Mouse (Mus musculus) heart, adult 2 months (tissue): ENCODE measurements around the gene Rps19bp1. TPM values are rescaled to one million over a fixed set of nuclear protein-coding genes. Genes with fewer than 3 reads are reported as not detected.

ENCODE experiments used
- DNase-seq, 2 experiments: peaks; one replicate each; pipeline ENCODE4 v3.0.0; 2021
- H3K27ac ChIP-seq: fragments of 200-600 bp; 2 replicates; pipeline ENCODE4 v1.8.1; 2022
- H3K27me3 ChIP-seq: fragments of 200-500 bp; 2 replicates; pipeline ENCODE4 v1.6.1; 2012; ENCODE audit warnings: mild to moderate bottlenecking, low read length, inconsistent platforms, mixed read lengths; ENCODE audit not compliant: control insufficient read depth, insufficient read depth
- H3K36me3 ChIP-seq: fragments of 200-500 bp; 2 replicates; pipeline ENCODE4 v1.6.1; 2012; ENCODE audit warnings: low read length, inconsistent platforms; ENCODE audit not compliant: control insufficient read depth, insufficient read depth
- H3K4me1 ChIP-seq: fragments of 200-500 bp; 2 replicates; pipeline ENCODE4 v1.6.1; 2011; ENCODE audit warnings: low read length; ENCODE audit not compliant: control insufficient read depth, insufficient read depth
- H3K4me3 ChIP-seq: fragments of 200-600 bp; 2 replicates; pipeline ENCODE4 v1.8.1; 2022
- H3K79me2 ChIP-seq: fragments of 200-500 bp; replicated peaks from 2 replicates; pipeline ENCODE4 v1.6.1; 2012; ENCODE audit warnings: mild to moderate bottlenecking, inconsistent platforms, low read length, moderate library complexity, mixed read lengths; ENCODE audit not compliant: control insufficient read depth, insufficient read depth
- H3K9ac ChIP-seq: fragments of 200-500 bp; 2 replicates; pipeline ENCODE4 v1.6.1; 2012; ENCODE audit warnings: low read depth, mild to moderate bottlenecking, control low read depth, inconsistent platforms, low read length, mixed read lengths
- CTCF ChIP-seq: fragments of 200-600 bp; IDR thresholded peaks from 2 replicates; pipeline ENCODE4 v1.8.1; 2022; ENCODE audit warnings: antibody characterized with exemption, mild to moderate bottlenecking, moderate library complexity
- EP300 ChIP-seq: fragments of 200-500 bp; IDR thresholded peaks from 2 replicates; pipeline ENCODE4 v1.6.1; 2011; ENCODE audit warnings: low read depth, low read length, control low read depth; ENCODE audit not compliant: insufficient read depth
- POLR2A ChIP-seq: fragments of 200-500 bp; IDR thresholded peaks from 2 replicates; pipeline ENCODE4 v1.6.1; 2011; ENCODE audit warnings: mild to moderate bottlenecking, low read depth, low read length, control low read depth; ENCODE audit not compliant: insufficient read depth
- WGBS: fragments of 180-500 bp; shearing (Covaris S2); methylation state at CpG from one replicate; pipeline ENCODE4 v1.1.7; 2018; 5-methylcytosine and 5-hydroxymethylcytosine counted together
- intact Hi-C: fragments of 180-260 bp; cut with DNase I; formaldehyde crosslinking; loops from one replicate; pipeline ENCODE4 v1.15.1; 2025
- polyA plus RNA-seq: library from polyadenylated mRNA; depleted of rRNA; stranded (reverse); fragments of >200 nt; gene quantifications from 2 replicates; pipeline ENCODE4 v1.2.3, GENCODE M21; 2012
- total RNA-seq, 2 experiments: library from RNA; stranded (reverse); gene quantifications; 2 replicates each; pipeline ENCODE4 v1.2.3; 2021

Gene Rps19bp1
- total and polyA plus RNA-seq, 3 experiments = 12.7 to 16.4 (median 15.6) TPM

GRCm38 (mm10) chr15:80249672-80250071 lies 14.4 kb downstream of the Rps19bp1 start:
- intact Hi-C loops = loop anchor here (10.0 kb wide), 2 partner anchors 305 to 945 kb away; partner anchors contain the start of gene Mrtfa
- 90% methylated on average over 10 of the region's 10 CpGs for WGBS
- Histone ChIP-seq H3K79me2 (peaks cover 2% of the 10 kb centered on the region; the same call in 1 of the 2 replicates), H3K27ac (no peak overlapping the region), H3K36me3 (peaks cover 2% of the 10 kb centered on the region; the same call in 1 of the 2 replicates), H3K4me1 (peaks cover 4% of the 10 kb centered on the region), H3K4me3 (no peak overlapping the region), H3K27me3 (no peaks in the 10 kb centered on the region), H3K9ac (no peak overlapping the region)
- no peak for DNase-seq
- no peak for TF ChIP-seq EP300
- TF ChIP-seq POLR2A = no peak
- no peak for TF ChIP-seq CTCF

GRCm38 (mm10) chr15:80248596-80248995 lies 15.5 kb downstream of the Rps19bp1 start:
- Histone ChIP-seq H3K36me3 (peaks cover 2% of the 10 kb centered on the region; the same call in 1 of the 2 replicates), H3K27ac (no peak overlapping the region), H3K9ac (no peak overlapping the region), H3K4me3 (no peak overlapping the region), H3K79me2 (peaks cover 2% of the 10 kb centered on the region; the same call in 1 of the 2 replicates), H3K27me3 (no peaks in the 10 kb centered on the region), H3K4me1 (peaks cover 2% of the 10 kb centered on the region; the same call in 1 of the 2 replicates)
- 100% methylated on average over 1 of the region's 1 CpGs for WGBS
- DNase-seq = no peak
- TF ChIP-seq CTCF (no peak), POLR2A (no peak), EP300 (no peak)
- intact Hi-C loops = no loop called here

- Histone ChIP-seq H3K36me3 (peaks cover 2% of the 10 kb centered on the region; the same call in 1 of the 2 replicates), H3K79me2 (peaks cover 2% of the 10 kb centered on the region; the same call in 1 of the 2 replicates), H3K4me3 (no peak overlapping the region), H3K4me1 (peaks cover 2% of the 10 kb centered on the region; the same call in 1 of the 2 replicates), H3K27me3 (no peaks in the 10 kb centered on the region), H3K9ac (no peak overlapping the region), H3K27ac (no peak overlapping the region)
- no peak for DNase-seq
- no peak for TF ChIP-seq CTCF
- intact Hi-C loops = no loop called here
- WGBS = 93% methylated on average over 12 of the region's 12 CpGs
Observed at GRCm38 (mm10) chr15:80248135-80248534, 16.0 kb downstream of the Rps19bp1 start.

GRCm38 (mm10) chr15:80235535-80235934 lies 28.6 kb downstream of the Rps19bp1 start, which contains the start of gene AC140267.1:
Gene AC140267.1 (plus strand): TSS chr15:80235835.
- Histone ChIP-seq H3K4me1 (peaks cover 3% of the 10 kb centered on the region; the same call in 1 of the 2 replicates), H3K36me3 (peaks cover 8% of the 10 kb centered on the region), H3K4me3 (peak within 1 kb of the TSS; percentile 70), H3K9ac (no peak within 1 kb of the TSS), H3K27me3 (no peaks in the 10 kb centered on the region), H3K27ac (no peak within 1 kb of the TSS; the same call in 1 of the 2 replicates), H3K79me2 (peaks cover 2% of the 10 kb centered on the region; the same call in 1 of the 2 replicates)
- WGBS = 88% methylated on average over 9 of the region's 9 CpGs
- intact Hi-C loops = no loop called here
- TF ChIP-seq CTCF (no peak), EP300 (no peak), POLR2A (no peak)
- DNase-seq = no peak

- under 1% methylated on average over 56 of the region's 67 CpGs for WGBS
Observed at GRCm38 (mm10) chr15:80233733-80234509, 30.2 kb downstream of the Rps19bp1 start, which contains the start of gene Mief1. Gene Mief1 (plus strand): TSS chr15:80234018.

GRCm38 (mm10) chr15:80233053-80233452 lies 31.1 kb downstream of the Rps19bp1 start:
- intact Hi-C loops = no loop called here
- Histone ChIP-seq H3K4me1 (peaks cover 3% of the 10 kb centered on the region; the same call in 1 of the 2 replicates), H3K27me3 (no peaks in the 10 kb centered on the region), H3K36me3 (peaks cover 8% of the 10 kb centered on the region), H3K27ac (peak overlapping the region; percentile 79), H3K79me2 (peaks cover 2% of the 10 kb centered on the region; the same call in 1 of the 2 replicates), H3K4me3 (no peak overlapping the region), H3K9ac (no peak overlapping the region)
- 69% methylated on average over 4 of the region's 4 CpGs for WGBS
- TF ChIP-seq EP300 = no peak
- DNase-seq = no peak

More at GRCm38 (mm10) chr15:80233733-80234509, 30.2 kb downstream of the Rps19bp1 start, which contains the start of gene Mief1:
- intact Hi-C loops = loop anchor here (1.0 kb wide), 1 partner anchor 21 kb away; the partner anchor contains the start of gene Atf4
- Histone ChIP-seq H3K27ac (peak within 1 kb of the TSS; percentile 80), H3K9ac (peak within 1 kb of the TSS; percentile 78), H3K4me1 (peaks cover 3% of the 10 kb centered on the region; the same call in 1 of the 2 replicates), H3K36me3 (peaks cover 8% of the 10 kb centered on the region), H3K79me2 (peaks cover 2% of the 10 kb centered on the region; the same call in 1 of the 2 replicates), H3K4me3 (peak within 1 kb of the TSS; percentile 70), H3K27me3 (no peaks in the 10 kb centered on the region)
- DNase-seq = peak; percentile 99
- TF ChIP-seq CTCF (peak; percentile 28), POLR2A (peak; percentile 83), EP300 (peak; percentile 29; the same call in 1 of the 2 replicates)
